Mouse (Mus musculus) gastrocnemius, postnatal 14 days (tissue): Measurements from ENCODE around the gene Ptger2. TPM values are rescaled to one million over a fixed set of nuclear protein-coding genes. Genes with fewer than 3 reads are reported as not detected.

Experiments used
- DNase-seq: peaks from one replicate; pipeline ENCODE4 v3.0.0; 2021; ENCODE audit warnings: mixed read lengths
- intact Hi-C: fragments of 180-260 bp; cut with DNase I; formaldehyde crosslinking; loops from one replicate; pipeline ENCODE4 v1.15.1; 2025; ENCODE audit warnings: low total_unique reads
- microRNA-seq, 2 experiments: library from miRNA; unstranded; fragments of <30 nt; microRNA quantifications; one replicate each; pipeline ENCODE4 v1.2.0; 2021
- total RNA-seq, 2 experiments: library from RNA; stranded (reverse); gene quantifications; 2 replicates each; pipeline ENCODE4 v1.2.3; 2021

The Ptger2 gene
- total RNA-seq, 2 experiments from 2014 or later, result 0.18 to 0.27 TPM

DNA sequence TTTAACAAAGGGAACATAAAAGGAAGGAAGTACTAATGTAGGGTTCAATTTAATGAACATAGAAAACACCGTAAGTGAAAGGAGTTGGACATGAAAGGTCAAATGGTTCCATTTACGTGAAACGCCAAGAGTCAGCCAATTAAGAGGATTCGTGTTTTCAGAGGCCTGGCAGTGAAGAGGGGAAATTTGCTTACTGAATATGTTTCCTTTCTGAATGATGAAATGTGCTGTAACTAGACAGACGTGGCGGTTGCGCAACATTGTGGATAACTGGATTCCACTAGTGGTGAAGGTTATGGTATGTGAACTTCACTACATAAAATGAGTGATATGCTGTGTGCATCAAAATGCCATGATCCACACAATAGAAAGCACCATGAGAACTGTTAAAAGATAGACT is 50.1 kb downstream of the Ptger2 start:
- no peak for DNase-seq
- intact Hi-C loops, result no loop called here

DNA sequence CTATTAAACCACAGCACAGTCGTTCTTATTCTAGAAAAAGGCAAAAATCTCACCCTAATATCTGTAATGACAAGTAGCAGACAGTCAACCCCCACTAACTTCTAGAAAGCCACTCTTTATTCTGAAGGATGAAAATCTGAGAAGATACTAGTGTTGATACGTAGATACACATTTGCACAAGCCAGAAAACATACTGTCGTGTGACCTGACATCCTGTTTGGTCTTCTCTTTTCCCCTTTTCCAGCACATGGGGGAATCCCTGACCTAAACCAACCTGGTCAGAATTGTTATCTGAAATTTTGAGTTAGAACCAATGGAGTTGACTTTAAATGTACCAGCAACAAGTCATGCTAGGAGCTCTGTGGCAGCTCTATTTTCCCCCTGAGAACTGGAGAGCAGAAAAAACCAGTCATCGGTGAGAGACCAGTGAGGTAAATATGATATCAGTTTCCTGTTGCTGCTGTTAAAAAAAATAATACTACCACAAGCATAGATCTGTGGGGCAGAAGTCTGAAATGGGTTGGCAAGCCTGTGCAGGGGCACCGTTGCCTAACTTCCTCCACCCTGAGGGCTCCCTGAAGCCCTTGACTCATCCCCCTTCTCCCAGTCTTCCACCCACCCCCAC is 53.0 kb downstream of the Ptger2 start:
- DNase-seq, result no peak
- intact Hi-C loops, result no loop called here

DNA sequence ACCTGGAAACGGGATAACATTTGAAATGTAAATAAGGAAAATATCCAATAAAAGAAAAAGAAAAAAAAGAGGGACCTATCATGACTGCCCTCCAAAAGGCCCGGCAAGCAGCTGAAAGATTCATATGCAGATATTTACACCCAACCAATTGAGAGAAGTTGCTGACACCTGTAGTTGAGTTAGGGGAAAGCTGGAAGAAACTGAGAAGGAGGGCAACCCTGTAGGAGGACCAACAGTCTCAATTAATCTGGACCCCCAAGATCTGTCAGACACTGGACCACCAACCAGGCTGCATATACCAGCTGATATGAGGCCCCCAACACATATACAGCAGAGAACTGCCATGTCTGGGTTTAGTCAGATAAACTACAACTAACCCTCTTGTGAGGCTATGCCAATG is 60.1 kb downstream of the Ptger2 start:
- DNase-seq, result no peak
- intact Hi-C loops, result no loop called here

DNA sequence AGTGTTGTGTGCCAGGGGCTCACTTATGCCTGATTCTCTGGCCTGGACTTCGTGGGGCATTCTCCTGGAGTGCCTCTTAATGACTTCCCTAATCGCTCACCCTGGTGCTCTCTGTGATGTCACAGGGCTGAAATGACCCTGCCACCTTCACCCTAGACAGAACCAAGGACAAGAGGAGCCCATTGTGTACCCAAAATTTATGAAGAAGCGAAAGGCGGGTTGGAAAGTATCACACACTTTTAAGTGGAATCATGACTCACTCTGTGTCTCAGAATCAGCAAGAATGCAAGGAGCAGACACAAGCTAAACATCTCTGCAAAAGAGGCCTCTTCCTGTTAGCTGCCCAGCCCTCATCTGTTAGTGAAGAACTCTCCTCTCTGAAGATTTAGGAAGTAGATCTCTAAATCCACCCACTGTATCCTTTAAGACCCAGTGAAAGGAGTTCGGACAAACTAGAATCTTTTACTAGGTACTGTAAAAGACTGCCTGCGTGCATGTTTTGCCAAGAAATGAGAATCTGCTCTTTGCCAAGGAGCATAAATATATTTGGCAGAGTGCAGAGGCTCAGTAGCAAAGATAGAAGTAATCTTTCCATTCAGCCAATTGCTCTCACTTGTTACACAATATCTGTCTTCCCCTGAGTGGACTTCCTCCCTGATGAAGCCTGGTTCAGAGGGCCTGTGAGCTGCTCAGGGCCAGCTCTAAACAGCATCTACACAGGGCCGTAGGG is 61.9 kb downstream of the Ptger2 start:
- no peak for DNase-seq
- intact Hi-C loops, result no loop called here

DNA sequence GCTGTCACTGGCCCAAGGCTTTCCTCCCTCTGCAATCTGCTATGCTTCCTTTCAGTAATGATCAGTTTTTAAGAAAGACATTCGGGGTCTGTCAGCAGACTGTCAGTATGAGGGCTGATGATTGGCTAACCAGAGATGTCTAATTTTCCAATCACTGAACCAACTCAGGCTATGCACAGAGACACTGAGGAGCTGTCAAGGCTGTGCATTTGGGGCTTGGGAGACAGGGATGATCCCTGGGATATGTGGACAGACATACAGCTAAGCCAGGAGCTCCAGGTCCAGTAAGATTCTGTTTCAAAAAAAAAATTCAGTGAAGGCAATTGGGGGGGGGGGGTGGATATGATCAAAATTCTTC is 62.4 kb downstream of the Ptger2 start:
- DNase-seq, result no peak

DNA sequence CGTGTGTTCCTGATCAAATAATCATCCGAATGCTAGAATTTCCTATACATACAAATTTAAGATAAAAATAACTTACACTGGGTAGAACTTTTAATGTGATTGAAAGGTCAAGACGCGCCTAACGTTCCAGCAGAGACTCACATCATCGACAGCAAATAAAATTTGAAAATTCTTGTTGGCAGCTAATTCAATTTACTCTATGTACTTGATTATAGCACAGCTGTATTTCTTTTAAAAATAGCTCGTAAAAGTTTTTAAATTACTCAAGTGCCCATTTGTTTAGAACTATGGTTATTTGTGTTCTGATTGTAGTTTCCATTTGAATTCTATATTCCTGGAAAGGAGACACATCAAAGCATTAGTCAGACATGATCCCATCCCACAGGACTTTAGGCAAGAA is 63.1 kb downstream of the Ptger2 start:
- intact Hi-C loops, result no loop called here
- no peak for DNase-seq

More for the DNA sequence above, 62.4 kb downstream of the Ptger2 start:
- intact Hi-C loops, result no loop called here

Small RNA genes lying within 50 kb of the gene (microRNA-seq; reads per million reads assigned to microRNA genes)
- gene Mir327, result 0 reads per million in 2 experiments

Other genes starting within 250 kb of the Ptger2 start
- not detected for gene Gm8267, start 237.9 kb upstream of the Ptger2 start, total RNA-seq
- gene Ptgdr, start 128.8 kb upstream of the Ptger2 start, total RNA-seq, result under 1 TPM in 1 of 2 experiments, not detected in 1; 0.06 TPM
- 1 to 10 TPM; 1.7 to 2.1 TPM for gene Gpr137c, start 231.5 kb downstream of the Ptger2 start, total RNA-seq
- gene Txndc16, start 232.1 kb downstream of the Ptger2 start, total RNA-seq, result 1 to 10 TPM; 7.6 to 8.2 TPM